Mouse (Mus musculus): ENCODE measurements around the gene Snrk. TPM values are rescaled to one million over a fixed set of nuclear protein-coding genes. Genes with fewer than 3 reads are reported as not detected.
A peak's percentile ranks its signal among the peaks of the same experiment; 100 is the strongest.

The Snrk gene
- polyA plus RNA-seq, 1 experiment from 2014 or later: 31.3 TPM

DNA sequence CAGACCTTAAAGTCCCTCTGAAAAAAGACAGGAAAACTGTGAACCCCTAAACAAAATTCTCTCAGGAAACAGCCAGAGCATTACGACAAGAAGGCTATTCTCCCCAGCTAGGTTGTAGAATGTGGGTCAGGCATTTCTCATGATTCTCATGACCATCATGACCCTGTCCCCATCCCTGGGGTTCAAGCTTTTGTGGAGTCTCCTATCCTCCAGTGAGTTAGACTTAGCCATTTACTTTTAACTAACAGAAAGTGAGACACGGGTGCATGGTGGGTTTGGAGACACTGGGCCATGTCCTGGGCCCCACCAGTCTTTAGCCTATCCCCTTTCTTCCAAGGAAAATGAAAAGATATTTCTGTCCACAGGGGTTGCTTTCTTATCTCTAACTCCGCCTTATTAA is 67.3 kb downstream of the Snrk start:
- Histone ChIP-seq H3K9ac (ENCODE audit: low read length) (no peak overlapping the region), H3K4me3 (ENCODE audit: control insufficient read depth in 1 of 2, insufficient read depth in 1 of 2, low read depth in 1 of 2, low read length in 2 of 2) (no peak overlapping the region), H3K9me3 (ENCODE audit: control insufficient read depth, low read length) (no peaks in the 10 kb centered on the region), H3K4me2 (ENCODE audit: low read length) (no peak overlapping the region), H3K4me1 (ENCODE audit: control insufficient read depth in 2 of 2, insufficient read depth in 2 of 2, low read length in 2 of 2) (peaks cover 19 to 41% of the 10 kb centered on the region in 2 experiments), H3K27ac (replicated peaks in 1 of 2; ENCODE audit: control insufficient read depth in 1 of 2, insufficient read depth in 1 of 2, low read depth in 2 of 2, low read length in 2 of 2) (no peak overlapping the region), H3K27me3 (ENCODE audit: control insufficient read depth, insufficient read depth, low read length) (no peaks in the 10 kb centered on the region), H3K36me3 (ENCODE audit: control insufficient read depth, insufficient read depth, low read length) (no peaks in the 10 kb centered on the region)
- 84% methylated on average over 3 of the region's 3 CpGs for WGBS
- no peak for ATAC-seq (ENCODE audit: insufficient number of reproducible peaks, insufficient read depth, low FRiP score, low read depth)

DNA sequence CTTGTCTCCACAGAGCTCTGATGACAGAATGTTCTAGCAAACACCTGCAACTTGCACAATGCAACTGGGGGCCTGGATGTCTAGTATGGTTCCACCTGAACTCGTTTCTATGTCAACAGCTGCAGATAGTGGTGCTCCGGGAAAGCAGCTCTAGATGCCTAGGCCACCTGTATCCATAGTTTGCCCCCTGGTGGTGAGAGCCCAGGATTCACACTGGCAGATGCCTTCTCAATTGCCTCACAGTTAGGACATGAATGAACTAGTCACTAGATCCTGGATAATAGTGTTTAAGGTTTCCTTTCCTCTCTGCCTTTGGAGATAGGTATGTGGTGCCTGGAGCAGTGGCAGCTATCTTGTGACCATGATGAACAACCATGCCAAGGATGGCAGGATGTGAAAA is 68.0 kb downstream of the Snrk start:
- Histone ChIP-seq H3K36me3 (ENCODE audit: control insufficient read depth, insufficient read depth, low read length) (no peaks in the 10 kb centered on the region), H3K27me3 (ENCODE audit: control insufficient read depth, insufficient read depth, low read length) (no peaks in the 10 kb centered on the region), H3K27ac (replicated peaks in 1 of 2; ENCODE audit: control insufficient read depth in 1 of 2, insufficient read depth in 1 of 2, low read depth in 2 of 2, low read length in 2 of 2) (no peak overlapping the region), H3K4me3 (ENCODE audit: control insufficient read depth in 1 of 2, insufficient read depth in 1 of 2, low read depth in 1 of 2, low read length in 2 of 2) (no peak overlapping the region), H3K4me1 (ENCODE audit: control insufficient read depth in 2 of 2, insufficient read depth in 2 of 2, low read length in 2 of 2) (peaks cover 19 to 41% of the 10 kb centered on the region in 2 experiments), H3K9ac (ENCODE audit: low read length) (no peak overlapping the region), H3K9me3 (ENCODE audit: control insufficient read depth, low read length) (no peaks in the 10 kb centered on the region), H3K4me2 (ENCODE audit: low read length) (no peak overlapping the region)
- no peak for ATAC-seq (ENCODE audit: insufficient number of reproducible peaks, insufficient read depth, low FRiP score, low read depth)
- 15% methylated on average over 2 of the region's 2 CpGs for WGBS

DNA sequence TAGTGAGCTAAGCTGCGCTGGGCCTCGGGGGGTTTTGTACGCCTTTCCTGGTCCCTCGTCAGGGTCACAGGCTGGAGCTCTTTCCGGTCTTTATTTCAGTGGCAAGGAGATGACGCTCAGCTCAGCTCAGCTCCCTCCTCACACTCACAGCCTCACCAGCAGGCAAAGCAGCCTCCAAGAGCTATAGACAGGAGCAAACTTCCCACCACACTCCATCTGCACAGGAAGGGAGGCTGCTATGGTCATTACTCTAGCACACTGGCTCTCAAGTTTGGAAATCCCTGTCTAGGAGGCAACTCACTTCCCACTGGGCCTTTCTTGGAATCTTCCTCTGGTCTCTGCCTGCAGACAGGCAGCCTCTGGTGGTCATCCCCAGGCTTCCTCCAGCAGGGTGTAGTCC is 68.9 kb downstream of the Snrk start:
- Histone ChIP-seq H3K4me2 (ENCODE audit: low read length) (no peak overlapping the region), H3K36me3 (ENCODE audit: control insufficient read depth, insufficient read depth, low read length) (no peaks in the 10 kb centered on the region), H3K9ac (ENCODE audit: low read length) (no peak overlapping the region), H3K27me3 (ENCODE audit: control insufficient read depth, insufficient read depth, low read length) (no peaks in the 10 kb centered on the region), H3K4me1 (ENCODE audit: control insufficient read depth in 2 of 2, insufficient read depth in 2 of 2, low read length in 2 of 2) (peaks cover 19 to 41% of the 10 kb centered on the region in 2 experiments), H3K9me3 (ENCODE audit: control insufficient read depth, low read length) (no peaks in the 10 kb centered on the region), H3K27ac (replicated peaks in 1 of 2; ENCODE audit: control insufficient read depth in 1 of 2, insufficient read depth in 1 of 2, low read depth in 2 of 2, low read length in 2 of 2) (peak overlapping the region; percentile 18 to 63; a peak in 2 of 4 replicates), H3K4me3 (ENCODE audit: control insufficient read depth in 1 of 2, insufficient read depth in 1 of 2, low read depth in 1 of 2, low read length in 2 of 2) (no peak overlapping the region)
- ATAC-seq (ENCODE audit: insufficient number of reproducible peaks, insufficient read depth, low FRiP score, low read depth): no peak
- 91% methylated on average over 6 of the region's 6 CpGs for WGBS

DNA sequence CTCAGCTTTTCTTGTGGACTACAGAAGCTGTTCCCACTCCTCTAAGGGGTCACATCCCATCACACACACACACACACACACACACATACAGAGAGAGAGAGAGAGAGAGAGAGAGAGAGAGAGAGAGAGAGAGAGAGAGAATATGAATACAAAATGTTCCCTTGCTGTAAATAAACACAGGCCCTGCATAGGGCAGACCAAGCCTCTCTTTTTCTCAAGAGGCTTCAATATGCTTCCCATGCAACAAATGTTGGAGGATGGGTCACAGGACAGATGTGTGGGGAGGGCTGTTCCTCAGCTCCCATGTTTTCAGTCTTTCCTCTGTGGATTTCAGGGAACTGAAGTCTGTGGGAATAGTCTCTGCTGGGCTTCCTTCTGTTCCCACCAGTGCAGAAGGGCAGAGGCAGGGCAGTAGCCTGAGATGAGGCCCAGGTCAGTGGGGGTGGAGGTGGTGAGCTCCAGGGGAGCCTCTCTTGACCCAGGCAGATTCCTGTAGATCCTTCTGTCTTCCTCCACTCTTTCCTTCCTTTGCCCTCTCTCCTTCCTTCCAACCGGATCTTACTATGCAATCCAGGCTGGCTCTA is 69.7 kb downstream of the Snrk start:
- Histone ChIP-seq H3K4me1 (ENCODE audit: control insufficient read depth in 2 of 2, insufficient read depth in 2 of 2, low read length in 2 of 2) (peaks cover 19 to 41% of the 10 kb centered on the region in 2 experiments), H3K9ac (ENCODE audit: low read length) (peak overlapping the region; percentile 31; the same call in 1 of the 2 replicates), H3K9me3 (ENCODE audit: control insufficient read depth, low read length) (no peaks in the 10 kb centered on the region), H3K36me3 (ENCODE audit: control insufficient read depth, insufficient read depth, low read length) (no peaks in the 10 kb centered on the region), H3K4me3 (ENCODE audit: control insufficient read depth in 1 of 2, insufficient read depth in 1 of 2, low read depth in 1 of 2, low read length in 2 of 2) (no peak overlapping the region), H3K27ac (replicated peaks in 1 of 2; ENCODE audit: control insufficient read depth in 1 of 2, insufficient read depth in 1 of 2, low read depth in 2 of 2, low read length in 2 of 2) (peak overlapping the region; percentile 60 to 63; a peak in 3 of 4 replicates), H3K27me3 (ENCODE audit: control insufficient read depth, insufficient read depth, low read length) (no peaks in the 10 kb centered on the region), H3K4me2 (ENCODE audit: low read length) (no peak overlapping the region)
- ATAC-seq (ENCODE audit: insufficient number of reproducible peaks, insufficient read depth, low FRiP score, low read depth): no peak
- WGBS: 50% methylated on average over 1 of the region's 1 CpGs

DNA sequence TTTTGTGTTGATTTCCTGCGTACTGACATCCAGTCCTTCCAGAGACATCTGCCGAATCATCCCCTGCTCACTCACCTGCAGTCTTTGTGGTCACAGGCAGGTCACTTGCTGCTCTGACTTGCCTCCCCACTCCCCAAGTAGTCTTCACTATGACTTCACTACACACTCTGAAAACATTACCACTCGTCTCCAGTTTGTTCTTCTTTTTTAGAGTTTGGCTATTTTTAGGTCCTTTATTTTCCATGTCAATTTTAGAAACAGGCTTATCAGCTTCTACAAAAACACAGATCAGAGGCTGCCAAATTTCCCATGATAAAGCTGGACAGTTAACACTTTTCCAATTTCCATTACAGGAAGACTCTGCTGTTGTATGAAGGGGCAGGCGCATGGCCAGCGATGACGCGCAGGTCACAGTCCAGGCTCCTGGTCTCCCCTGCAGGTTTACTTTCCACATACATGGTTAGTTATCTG is 70.4 kb downstream of the Snrk start:
- no peaks in the 10 kb centered on the region for H3K36me3 ChIP-seq (ENCODE audit: control insufficient read depth, insufficient read depth, low read length)
- WGBS: 26% methylated on average over 7 of the region's 7 CpGs
- no peaks in the 10 kb centered on the region for H3K27me3 ChIP-seq (ENCODE audit: control insufficient read depth, insufficient read depth, low read length)
- no peaks in the 10 kb centered on the region for H3K9me3 ChIP-seq (ENCODE audit: control insufficient read depth, low read length)
- 0 out of 2 replicates have a peak overlapping the region, but pooled peaks have one; percentile 6 for H3K4me2 ChIP-seq (ENCODE audit: low read length)
- no peak overlapping the region for H3K4me3 ChIP-seq (ENCODE audit: control insufficient read depth in 1 of 2, insufficient read depth in 1 of 2, low read depth in 1 of 2, low read length in 2 of 2)
- H3K4me1 ChIP-seq (ENCODE audit: control insufficient read depth in 2 of 2, insufficient read depth in 2 of 2, low read length in 2 of 2): peaks cover 19 to 41% of the 10 kb centered on the region in 2 experiments
- H3K9ac ChIP-seq (ENCODE audit: low read length): no peak overlapping the region
- peak overlapping the region; percentile 63 to 80 for H3K27ac ChIP-seq (replicated peaks in 1 of 2; ENCODE audit: control insufficient read depth in 1 of 2, insufficient read depth in 1 of 2, low read depth in 2 of 2, low read length in 2 of 2)
- peak; percentile 24; the same call in 1 of the 2 replicates for ATAC-seq (ENCODE audit: insufficient number of reproducible peaks, insufficient read depth, low FRiP score, low read depth)

DNA sequence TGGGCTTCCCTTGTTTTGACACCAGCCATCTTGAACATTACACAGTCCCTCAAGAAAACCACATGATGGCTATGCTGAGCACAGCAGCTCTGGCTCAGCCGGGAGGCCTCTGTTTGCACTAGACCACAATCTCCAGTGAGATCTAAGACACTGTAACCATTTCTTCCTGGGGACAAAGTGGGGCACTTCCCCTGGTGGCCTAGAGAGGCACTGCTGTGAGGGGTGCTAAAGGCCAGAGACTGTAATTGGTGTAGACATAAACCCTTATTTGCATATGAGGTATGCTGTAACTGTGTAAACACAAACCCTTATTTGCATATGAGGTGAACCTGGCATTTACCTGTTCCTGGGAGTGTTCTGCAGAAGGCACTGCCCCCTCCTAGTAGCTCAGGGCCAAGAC is 71.7 kb downstream of the Snrk start:
- ATAC-seq (ENCODE audit: insufficient number of reproducible peaks, insufficient read depth, low FRiP score, low read depth): no peak
- Histone ChIP-seq H3K4me1 (ENCODE audit: control insufficient read depth in 2 of 2, insufficient read depth in 2 of 2, low read length in 2 of 2) (peaks cover 19 to 45% of the 10 kb centered on the region in 2 experiments), H3K9me3 (ENCODE audit: control insufficient read depth, low read length) (no peaks in the 10 kb centered on the region), H3K9ac (ENCODE audit: low read length) (no peak overlapping the region), H3K4me2 (ENCODE audit: low read length) (no peak overlapping the region), H3K27ac (replicated peaks in 1 of 2; ENCODE audit: control insufficient read depth in 1 of 2, insufficient read depth in 1 of 2, low read depth in 2 of 2, low read length in 2 of 2) (no peak overlapping the region), H3K36me3 (ENCODE audit: control insufficient read depth, insufficient read depth, low read length) (no peaks in the 10 kb centered on the region), H3K4me3 (ENCODE audit: control insufficient read depth in 1 of 2, insufficient read depth in 1 of 2, low read depth in 1 of 2, low read length in 2 of 2) (no peak overlapping the region), H3K27me3 (ENCODE audit: control insufficient read depth, insufficient read depth, low read length) (no peaks in the 10 kb centered on the region)
- WGBS: 75% methylated on average over 1 of the region's 1 CpGs

DNA sequence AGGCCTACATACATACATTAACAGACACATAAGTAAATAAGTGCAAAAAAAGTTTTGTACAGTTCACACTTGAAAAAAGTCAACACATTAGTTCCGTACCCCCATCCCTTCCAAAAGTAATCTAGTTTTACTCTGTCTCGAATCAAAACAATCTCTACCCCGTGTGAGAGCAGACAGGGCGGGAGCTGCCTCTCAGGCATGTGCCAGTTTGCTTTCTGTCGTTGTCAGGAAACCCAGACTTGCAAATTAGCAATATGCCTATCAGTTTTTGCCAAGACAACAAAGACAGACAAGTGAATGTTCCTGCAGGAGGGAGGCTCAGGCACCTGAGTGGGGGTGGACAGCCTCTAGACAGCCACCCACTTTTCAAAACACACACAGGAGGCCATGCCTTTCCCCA is 76.3 kb downstream of the Snrk start:
- H3K4me2 ChIP-seq (ENCODE audit: low read length): no peak overlapping the region
- H3K9ac ChIP-seq (ENCODE audit: low read length): no peak overlapping the region
- H3K27me3 ChIP-seq (ENCODE audit: control insufficient read depth, insufficient read depth, low read length): no peaks in the 10 kb centered on the region
- no peak overlapping the region for H3K4me3 ChIP-seq (ENCODE audit: control insufficient read depth in 1 of 2, insufficient read depth in 1 of 2, low read depth in 1 of 2, low read length in 2 of 2)
- 50% methylated on average over 5 of the region's 5 CpGs for WGBS
- no peak overlapping the region for H3K27ac ChIP-seq (replicated peaks in 1 of 2; ENCODE audit: control insufficient read depth in 1 of 2, insufficient read depth in 1 of 2, low read depth in 2 of 2, low read length in 2 of 2)
- ATAC-seq (ENCODE audit: insufficient number of reproducible peaks, insufficient read depth, low FRiP score, low read depth): no peak
- H3K36me3 ChIP-seq (ENCODE audit: control insufficient read depth, insufficient read depth, low read length): no peaks in the 10 kb centered on the region
- peaks cover 26 to 50% of the 10 kb centered on the region in 2 experiments for H3K4me1 ChIP-seq (ENCODE audit: control insufficient read depth in 2 of 2, insufficient read depth in 2 of 2, low read length in 2 of 2)
- H3K9me3 ChIP-seq (ENCODE audit: control insufficient read depth, low read length): no peaks in the 10 kb centered on the region

DNA sequence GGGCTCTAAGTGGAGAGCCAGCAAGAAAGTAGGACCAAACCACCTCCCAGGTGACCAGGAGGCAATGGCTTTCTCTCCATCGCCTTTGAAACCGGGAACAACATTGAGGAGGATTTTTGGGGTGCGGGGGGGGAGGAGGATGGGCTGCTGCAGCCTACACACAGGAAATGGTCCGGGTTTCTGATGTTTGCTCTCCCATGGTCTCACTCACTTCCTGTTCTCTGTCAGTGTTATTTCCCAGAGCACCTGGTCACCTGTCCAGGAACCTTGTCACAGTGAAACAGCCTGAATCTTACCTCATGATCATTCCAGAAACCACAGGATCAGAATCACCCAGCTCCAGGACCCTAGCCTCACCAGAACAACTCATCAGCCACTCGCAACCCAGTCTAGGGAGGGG is 76.8 kb downstream of the Snrk start:
- H3K4me3 ChIP-seq (ENCODE audit: control insufficient read depth in 1 of 2, insufficient read depth in 1 of 2, low read depth in 1 of 2, low read length in 2 of 2): no peak overlapping the region
- H3K36me3 ChIP-seq (ENCODE audit: control insufficient read depth, insufficient read depth, low read length): no peaks in the 10 kb centered on the region
- no peaks in the 10 kb centered on the region for H3K9me3 ChIP-seq (ENCODE audit: control insufficient read depth, low read length)
- peaks cover 26 to 46% of the 10 kb centered on the region in 2 experiments for H3K4me1 ChIP-seq (ENCODE audit: control insufficient read depth in 2 of 2, insufficient read depth in 2 of 2, low read length in 2 of 2)
- H3K4me2 ChIP-seq (ENCODE audit: low read length): no peak overlapping the region
- 90% methylated on average over 5 of the region's 5 CpGs for WGBS
- H3K27ac ChIP-seq (replicated peaks in 1 of 2; ENCODE audit: control insufficient read depth in 1 of 2, insufficient read depth in 1 of 2, low read depth in 2 of 2, low read length in 2 of 2): no peak overlapping the region
- no peak for ATAC-seq (ENCODE audit: insufficient number of reproducible peaks, insufficient read depth, low FRiP score, low read depth)
- no peaks in the 10 kb centered on the region for H3K27me3 ChIP-seq (ENCODE audit: control insufficient read depth, insufficient read depth, low read length)
- no peak overlapping the region; the same call in 1 of the 2 replicates for H3K9ac ChIP-seq (ENCODE audit: low read length)

All from heart, embryonic 14.5 days (tissue).